Mouse (Mus musculus): ENCODE measurements around the gene Zwint. TPM values are rescaled to one million over a fixed set of nuclear protein-coding genes. Genes with fewer than 3 reads are reported as not detected.

The Zwint gene
- polyA plus RNA-seq (2014; fragmentation: Nextera tagmentation; extraction: Ambion mirVana): 459 and 473 TPM in 2 replicates

DNA sequence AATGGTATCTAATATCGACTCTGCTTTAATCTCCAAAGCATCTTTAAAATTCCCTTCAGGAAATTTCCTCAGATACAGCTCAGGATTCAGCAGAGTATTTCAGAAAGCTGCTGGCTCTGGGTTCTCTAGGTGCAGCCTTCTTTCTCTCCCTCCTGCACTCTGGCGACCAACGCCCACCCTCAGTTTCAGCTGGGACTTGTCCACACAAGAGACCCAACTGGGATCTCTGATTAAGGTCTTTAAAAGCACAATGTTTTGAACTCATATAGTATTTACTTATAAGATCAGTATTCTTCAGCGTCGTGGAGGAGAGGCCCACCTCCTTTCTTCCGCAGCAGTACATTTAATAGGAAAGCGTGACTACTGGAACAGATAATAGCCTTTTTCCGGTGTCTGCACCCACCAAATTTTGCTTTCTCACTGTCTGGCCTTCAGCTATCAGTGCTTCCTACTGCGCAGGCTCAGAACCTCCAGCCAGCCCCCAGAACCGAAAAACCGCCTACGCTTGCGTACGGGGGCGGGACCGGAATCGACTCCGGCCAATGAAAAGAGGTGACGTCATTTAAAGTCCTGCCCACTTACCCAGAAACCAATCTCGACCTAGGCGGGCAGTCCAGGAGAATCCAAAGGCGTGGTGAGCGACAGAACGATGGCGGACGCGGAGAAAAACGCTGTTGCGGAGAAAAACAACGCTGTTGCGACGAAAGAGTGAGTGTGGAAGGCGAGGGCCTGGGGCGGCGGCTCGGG is at the start of gene Zwint:
Gene Zwint, plus strand, starts transcription at position 576 of the 747 bp plus-strand sequence.
- peak within 1 kb of the TSS; percentile 63 for H3K4me3 ChIP-seq (ENCODE audit: low read depth, low read length)
- peak within 1 kb of the TSS; percentile 67 for H3K27ac ChIP-seq (ENCODE audit: low read depth, low read length)
- ATAC-seq (ENCODE audit: low FRiP score) (peak; percentile 99), DNase-seq (ENCODE audit: low spot score) (peak; percentile 96)
- H3K9me3 ChIP-seq (ENCODE audit: control insufficient read depth, low read length): no peaks in the 10 kb centered on the region
- no peaks in the 10 kb centered on the region for H3K27me3 ChIP-seq (ENCODE audit: control insufficient read depth, insufficient read depth, low read length)
- peak within 1 kb of the TSS; percentile 52 for H3K9ac ChIP-seq (ENCODE audit: low read depth, low read length)
- H3K4me1 ChIP-seq (replicated peaks; ENCODE audit: control insufficient read depth, insufficient read depth, low read length): no peaks in the 10 kb centered on the region
- peaks cover 6% of the 10 kb centered on the region; the same call in 1 of the 2 replicates for H3K36me3 ChIP-seq (ENCODE audit: control insufficient read depth, insufficient read depth, low read length)
- H3K4me2 ChIP-seq (replicated peaks; ENCODE audit: low read depth, low read length): peak within 1 kb of the TSS; percentile 32
- WGBS: 3% methylated on average over 36 of the region's 36 CpGs

DNA sequence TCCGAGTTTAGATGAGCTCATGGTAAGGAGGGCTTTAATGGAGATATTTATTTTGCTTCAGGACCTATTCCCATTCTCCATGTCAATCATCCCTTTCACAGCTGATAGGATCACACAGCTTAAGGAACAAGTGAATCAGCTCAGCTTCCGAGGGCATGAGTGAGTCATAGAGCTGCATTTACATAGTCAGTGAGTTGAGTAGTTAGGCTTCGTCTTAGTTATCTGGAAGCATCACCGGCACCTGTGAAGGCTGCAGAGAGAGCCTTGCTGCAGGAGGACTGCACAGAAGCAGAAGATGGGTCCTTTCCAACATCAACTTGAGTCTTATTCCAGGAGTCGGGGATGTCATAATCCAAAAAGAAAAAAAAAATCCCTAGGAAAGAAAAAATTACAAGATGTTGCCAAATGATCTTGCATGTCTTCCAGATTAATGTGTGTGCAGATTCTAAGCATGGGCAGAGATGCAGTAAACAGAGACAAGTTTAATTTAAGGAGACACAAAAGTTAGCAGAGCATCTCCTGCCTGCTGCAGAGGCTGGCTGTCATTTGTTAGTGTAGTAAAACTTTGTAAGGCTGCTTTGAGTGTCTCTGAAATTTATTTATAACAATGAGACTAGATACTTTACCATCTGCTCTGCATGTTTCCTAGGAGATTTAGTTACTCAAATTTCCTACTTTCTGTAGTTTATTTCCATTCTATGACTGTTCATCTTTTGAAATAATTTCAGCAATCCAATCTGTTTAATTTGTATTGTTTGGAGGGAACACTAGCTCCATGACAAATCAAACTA is 41.3 kb upstream of the Zwint start:
- no peak overlapping the region for H3K9ac ChIP-seq (ENCODE audit: low read depth, low read length)
- H3K36me3 ChIP-seq (ENCODE audit: control insufficient read depth, insufficient read depth, low read length): no peaks in the 10 kb centered on the region
- H3K4me3 ChIP-seq (ENCODE audit: low read depth, low read length): no peak overlapping the region
- 89% methylated on average over 5 of the region's 5 CpGs for WGBS
- no peaks in the 10 kb centered on the region for H3K27me3 ChIP-seq (ENCODE audit: control insufficient read depth, insufficient read depth, low read length)
- no peak overlapping the region for H3K27ac ChIP-seq (ENCODE audit: low read depth, low read length)
- H3K4me2 ChIP-seq (replicated peaks; ENCODE audit: low read depth, low read length): no peak overlapping the region
- no peaks in the 10 kb centered on the region for H3K4me1 ChIP-seq (replicated peaks; ENCODE audit: control insufficient read depth, insufficient read depth, low read length)
- DNase-seq (ENCODE audit: low spot score) (no peak), ATAC-seq (ENCODE audit: low FRiP score) (no peak)
- no peaks in the 10 kb centered on the region for H3K9me3 ChIP-seq (ENCODE audit: control insufficient read depth, low read length)

DNA sequence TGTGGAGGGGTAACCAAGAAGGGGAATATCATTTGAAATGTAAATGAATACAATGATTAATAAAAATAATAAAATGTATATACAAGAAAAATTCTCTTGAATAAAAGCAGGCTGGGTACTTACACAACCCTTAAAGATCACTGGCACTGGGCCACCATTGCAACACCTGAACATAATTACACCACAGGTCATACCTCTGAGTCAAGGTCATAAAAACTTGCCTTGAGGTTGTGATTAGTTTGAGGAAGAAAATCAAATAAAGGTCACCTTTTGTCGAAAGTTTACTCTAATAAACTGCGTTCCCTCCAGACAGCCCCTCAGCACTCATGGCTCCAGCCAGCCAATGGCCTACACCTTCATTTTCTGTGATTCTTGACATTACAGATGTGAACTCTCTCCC is 38.5 kb upstream of the Zwint start:
- H3K27me3 ChIP-seq (ENCODE audit: control insufficient read depth, insufficient read depth, low read length): no peaks in the 10 kb centered on the region

DNA sequence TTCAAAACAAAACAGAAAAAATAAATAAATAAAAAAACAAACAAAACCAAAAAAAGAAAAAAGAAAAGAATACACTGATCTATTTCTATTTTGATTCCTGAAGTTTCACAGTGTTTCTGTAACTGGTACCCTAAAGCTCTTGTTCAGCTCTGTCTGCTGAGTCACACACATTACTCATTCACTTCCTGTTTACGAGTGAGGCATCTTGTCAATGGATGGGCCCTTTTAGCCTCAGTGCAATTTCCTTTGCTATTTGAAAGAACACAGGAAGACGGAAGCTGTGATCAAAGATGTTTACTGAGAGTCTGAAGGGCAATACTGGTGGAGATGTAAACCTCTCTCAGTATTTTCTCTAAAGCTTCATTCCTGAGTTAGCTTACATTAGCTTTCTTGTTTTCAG is 34.1 kb upstream of the Zwint start:
- WGBS: 70% methylated on average over 2 of the region's 2 CpGs
- no peak for DNase-seq (ENCODE audit: low spot score)
- no peak for ATAC-seq (ENCODE audit: low FRiP score)
- H3K4me2 ChIP-seq (replicated peaks; ENCODE audit: low read depth, low read length): no peak overlapping the region
- H3K4me1 ChIP-seq (replicated peaks; ENCODE audit: control insufficient read depth, insufficient read depth, low read length): no peaks in the 10 kb centered on the region
- no peak overlapping the region for H3K27ac ChIP-seq (ENCODE audit: low read depth, low read length)
- no peaks in the 10 kb centered on the region for H3K27me3 ChIP-seq (ENCODE audit: control insufficient read depth, insufficient read depth, low read length)
- H3K4me3 ChIP-seq (ENCODE audit: low read depth, low read length): no peak overlapping the region
- H3K9ac ChIP-seq (ENCODE audit: low read depth, low read length): no peak overlapping the region
- no peaks in the 10 kb centered on the region for H3K9me3 ChIP-seq (ENCODE audit: control insufficient read depth, low read length)
- no peaks in the 10 kb centered on the region for H3K36me3 ChIP-seq (ENCODE audit: control insufficient read depth, insufficient read depth, low read length)

More for the DNA sequence above, 38.5 kb upstream of the Zwint start:
- Histone ChIP-seq H3K4me3 (ENCODE audit: low read depth, low read length) (no peak overlapping the region), H3K36me3 (ENCODE audit: control insufficient read depth, insufficient read depth, low read length) (no peaks in the 10 kb centered on the region), H3K27ac (ENCODE audit: low read depth, low read length) (no peak overlapping the region), H3K9me3 (ENCODE audit: control insufficient read depth, low read length) (no peaks in the 10 kb centered on the region), H3K4me1 (replicated peaks; ENCODE audit: control insufficient read depth, insufficient read depth, low read length) (no peaks in the 10 kb centered on the region), H3K4me2 (replicated peaks; ENCODE audit: low read depth, low read length) (no peak overlapping the region), H3K9ac (ENCODE audit: low read depth, low read length) (no peak overlapping the region)
- WGBS: 80% methylated on average over 2 of the region's 2 CpGs
- ATAC-seq (ENCODE audit: low FRiP score): no peak
- DNase-seq (ENCODE audit: low spot score): no peak

DNA sequence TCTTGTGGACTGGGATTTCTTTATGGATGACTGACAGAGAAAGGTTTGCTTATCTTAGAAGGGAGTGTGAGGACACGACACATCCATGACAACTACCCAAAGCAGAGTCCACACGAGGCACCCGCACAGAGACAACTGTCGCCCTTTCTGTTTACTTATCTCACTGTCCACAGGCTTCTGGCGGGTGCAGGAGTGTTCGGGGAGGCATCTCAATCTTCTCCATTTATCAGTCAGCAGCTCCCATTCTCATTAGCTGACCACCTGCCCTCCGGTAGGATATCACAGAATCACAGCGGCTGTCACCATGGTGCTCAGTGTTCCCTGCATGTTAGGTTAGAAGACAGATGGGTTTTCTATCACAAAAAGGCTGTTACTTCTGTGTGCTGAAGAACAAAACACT is 31.1 kb upstream of the Zwint start:
- 69% methylated on average over 8 of the region's 8 CpGs for WGBS
- Histone ChIP-seq H3K4me1 (replicated peaks; ENCODE audit: control insufficient read depth, insufficient read depth, low read length) (no peaks in the 10 kb centered on the region), H3K4me2 (replicated peaks; ENCODE audit: low read depth, low read length) (no peak overlapping the region), H3K4me3 (ENCODE audit: low read depth, low read length) (no peak overlapping the region), H3K9me3 (ENCODE audit: control insufficient read depth, low read length) (no peaks in the 10 kb centered on the region), H3K27ac (ENCODE audit: low read depth, low read length) (no peak overlapping the region), H3K9ac (ENCODE audit: low read depth, low read length) (no peak overlapping the region), H3K27me3 (ENCODE audit: control insufficient read depth, insufficient read depth, low read length) (no peaks in the 10 kb centered on the region), H3K36me3 (ENCODE audit: control insufficient read depth, insufficient read depth, low read length) (no peaks in the 10 kb centered on the region)
- peak; percentile 65; the same call in 1 of the 2 replicates for ATAC-seq (ENCODE audit: low FRiP score)
- peak; percentile 6 for DNase-seq (ENCODE audit: low spot score)

DNA sequence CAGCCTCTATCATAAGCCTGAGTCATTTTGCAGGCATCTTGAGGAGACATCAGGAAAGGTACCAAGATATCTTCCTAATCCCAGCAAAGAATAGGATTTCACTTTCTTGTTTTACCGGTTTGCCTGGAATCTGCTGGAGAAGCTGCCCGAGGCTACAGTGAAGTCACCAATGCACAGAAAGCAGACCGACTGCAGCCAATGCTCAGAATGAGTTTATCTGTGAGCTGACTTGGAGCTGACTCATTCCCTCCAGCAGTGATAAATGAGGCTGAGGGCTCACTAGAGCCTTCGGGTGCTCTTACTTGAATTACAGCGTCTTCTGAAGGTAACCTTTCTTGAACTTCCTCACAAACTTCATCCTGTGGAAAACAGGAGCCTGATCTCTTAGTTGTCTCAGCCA is 20.5 kb upstream of the Zwint start:
- Histone ChIP-seq H3K27me3 (ENCODE audit: control insufficient read depth, insufficient read depth, low read length) (no peaks in the 10 kb centered on the region), H3K9ac (ENCODE audit: low read depth, low read length) (no peak overlapping the region), H3K4me2 (replicated peaks; ENCODE audit: low read depth, low read length) (no peak overlapping the region), H3K36me3 (ENCODE audit: control insufficient read depth, insufficient read depth, low read length) (no peaks in the 10 kb centered on the region), H3K4me1 (replicated peaks; ENCODE audit: control insufficient read depth, insufficient read depth, low read length) (no peaks in the 10 kb centered on the region), H3K9me3 (ENCODE audit: control insufficient read depth, low read length) (no peaks in the 10 kb centered on the region), H3K4me3 (ENCODE audit: low read depth, low read length) (no peak overlapping the region), H3K27ac (ENCODE audit: low read depth, low read length) (no peak overlapping the region)
- WGBS: 70% methylated on average over 5 of the region's 5 CpGs
- no peak for DNase-seq (ENCODE audit: low spot score)
- ATAC-seq (ENCODE audit: low FRiP score): no peak

DNA sequence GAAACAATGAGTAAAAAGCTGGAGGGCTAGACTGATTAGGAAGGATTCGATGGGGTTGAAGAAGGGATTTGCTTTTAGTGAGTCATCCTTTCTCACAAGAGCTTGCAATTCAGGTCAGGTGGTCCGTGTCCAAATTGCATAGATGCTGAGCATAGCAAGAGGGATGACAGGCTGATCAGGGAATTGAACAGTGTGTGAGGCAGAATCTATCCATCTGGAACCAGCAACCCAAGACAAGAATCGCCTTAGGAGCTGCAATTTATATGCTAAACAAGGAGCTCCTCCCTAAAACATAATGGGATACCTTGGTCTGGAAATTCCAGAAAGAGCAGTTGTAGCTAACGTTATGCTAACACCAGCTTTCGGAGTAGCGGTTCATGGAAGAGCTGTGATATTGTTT is 3.8 kb upstream of the Zwint start:
- Histone ChIP-seq H3K9ac (ENCODE audit: low read depth, low read length) (no peak overlapping the region), H3K4me2 (replicated peaks; ENCODE audit: low read depth, low read length) (no peak overlapping the region), H3K27ac (ENCODE audit: low read depth, low read length) (no peak overlapping the region), H3K4me1 (replicated peaks; ENCODE audit: control insufficient read depth, insufficient read depth, low read length) (no peaks in the 10 kb centered on the region), H3K4me3 (ENCODE audit: low read depth, low read length) (no peak overlapping the region), H3K27me3 (ENCODE audit: control insufficient read depth, insufficient read depth, low read length) (no peaks in the 10 kb centered on the region), H3K36me3 (ENCODE audit: control insufficient read depth, insufficient read depth, low read length) (no peaks in the 10 kb centered on the region), H3K9me3 (ENCODE audit: control insufficient read depth, low read length) (no peaks in the 10 kb centered on the region)
- 51% methylated on average over 6 of the region's 6 CpGs for WGBS
- DNase-seq (ENCODE audit: low spot score): no peak
- ATAC-seq (ENCODE audit: low FRiP score): no peak

DNA sequence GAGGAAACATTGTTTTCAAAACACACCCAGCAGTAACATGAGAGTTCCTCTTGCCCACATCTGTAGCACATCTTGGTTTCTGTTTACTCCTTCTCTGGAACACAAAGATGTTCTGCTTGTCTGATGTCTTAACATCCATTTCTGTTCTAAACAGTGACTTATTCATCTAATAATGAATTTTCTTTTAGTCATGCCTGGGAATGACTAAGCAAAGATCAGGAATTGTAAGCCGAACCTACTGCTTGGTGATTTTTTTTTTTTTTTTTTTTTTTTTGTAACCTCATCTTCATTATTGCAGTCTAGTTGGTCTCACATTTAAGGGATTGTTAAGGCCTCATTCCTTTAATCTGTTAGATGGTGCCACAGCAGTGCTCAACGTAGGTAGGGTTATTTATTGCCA is 848 bp upstream of the Zwint start:
- Histone ChIP-seq H3K36me3 (ENCODE audit: control insufficient read depth, insufficient read depth, low read length) (0 out of 2 replicates have a peak, but pooled peaks cover 2% of the 10 kb centered on the region), H3K27me3 (ENCODE audit: control insufficient read depth, insufficient read depth, low read length) (no peaks in the 10 kb centered on the region), H3K9ac (ENCODE audit: low read depth, low read length) (peak overlapping the region; percentile 28), H3K4me3 (ENCODE audit: low read depth, low read length) (0 out of 2 replicates have a peak overlapping the region, but pooled peaks have one; percentile 20), H3K27ac (ENCODE audit: low read depth, low read length) (peak overlapping the region; percentile 67), H3K4me1 (replicated peaks; ENCODE audit: control insufficient read depth, insufficient read depth, low read length) (no peaks in the 10 kb centered on the region), H3K9me3 (ENCODE audit: control insufficient read depth, low read length) (no peaks in the 10 kb centered on the region), H3K4me2 (replicated peaks; ENCODE audit: low read depth, low read length) (peak overlapping the region; percentile 32; the same call in 1 of the 2 replicates)
- DNase-seq (ENCODE audit: low spot score): no peak
- WGBS: 82% methylated on average over 2 of the region's 2 CpGs
- ATAC-seq (ENCODE audit: low FRiP score): 0 out of 2 replicates have a peak, but pooled peaks have one; percentile 17
